Mouse (Mus musculus) T-helper 2 cell (primary cell): Measurements from ENCODE around the gene Idi2.
"Not testable (repeated sequence)": the region's sequence is repeated elsewhere in the genome, so short reads cannot be mapped to it uniquely, and the experiment has no call there.

Source experiments
- in situ Hi-C: fragments of 300-600 bp; cut with MboI, MseI; formaldehyde crosslinking; loops from one replicate; pipeline ENCODE4 v1.15.1; 2025; ENCODE audit warnings: high pct_unique_total_duplicates

Gene Idi2

DNA sequence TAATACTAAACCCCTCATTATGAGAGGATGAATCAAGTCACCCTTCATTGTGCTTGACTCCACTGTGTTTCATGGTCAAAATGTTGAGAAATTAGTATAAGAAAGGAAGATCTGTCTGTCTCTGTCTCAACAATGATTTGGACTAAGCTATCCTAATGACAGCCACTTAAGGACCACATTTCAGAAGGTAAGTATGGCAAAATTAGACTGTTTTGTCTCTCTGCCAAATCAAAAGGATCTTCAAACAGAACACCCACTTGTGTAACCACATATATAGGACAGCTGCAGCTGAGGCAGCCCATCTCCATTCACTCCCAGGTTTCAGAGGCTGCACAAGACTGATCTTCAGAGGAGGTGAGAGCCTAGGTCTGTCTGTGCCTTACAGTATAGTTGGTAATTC, at the start of gene Idi2:
Gene Idi2 (plus strand): TSS at position 301 of the 400 bp plus-strand sequence.
- in situ Hi-C loops, result not testable (repeated sequence)

- in situ Hi-C loops, result not testable (repeated sequence)
Observed at GRCm38 (mm10) chr13:8905986-8906385, 46.7 kb upstream of the Idi2 start.

DNA sequence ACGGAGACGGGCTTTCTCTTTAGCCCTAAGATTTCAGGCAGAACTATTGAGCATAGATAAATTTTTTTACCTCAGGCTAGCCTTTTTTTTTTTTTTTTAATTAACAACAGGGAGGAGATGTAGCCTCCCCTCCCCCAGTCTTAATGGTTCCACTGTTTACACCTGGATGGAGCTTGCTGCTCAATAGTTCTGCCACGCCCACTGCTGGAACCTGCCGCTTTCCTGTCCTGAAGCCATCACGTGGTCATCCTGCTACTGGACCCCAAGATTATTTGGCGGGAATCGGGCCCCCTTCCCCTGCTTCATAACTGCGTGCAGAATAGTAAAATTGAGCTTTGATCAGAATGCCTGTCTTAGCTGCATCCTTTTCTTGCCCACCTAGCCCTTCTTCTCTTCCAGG, 38.8 kb upstream of the Idi2 start:
- in situ Hi-C loops, result not testable (repeated sequence)

DNA sequence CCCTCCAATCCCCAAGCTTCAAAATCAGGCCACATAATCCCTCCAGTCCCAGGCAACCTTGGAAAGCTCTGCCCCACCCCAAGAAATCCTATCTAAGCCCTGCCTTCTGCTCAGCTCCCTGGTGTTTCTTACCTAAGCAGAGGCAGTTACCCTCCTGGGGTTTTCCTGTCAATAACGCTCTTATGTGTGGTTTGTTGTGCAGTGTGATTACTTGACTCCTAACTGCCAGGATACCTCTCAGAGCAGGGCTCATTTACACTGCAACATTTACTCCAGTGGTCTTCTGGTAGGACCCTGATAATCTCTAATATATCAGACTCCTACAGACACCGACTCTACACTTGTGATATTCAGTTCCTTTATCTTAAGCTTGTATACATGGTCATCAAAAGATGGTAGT, 19.2 kb upstream of the Idi2 start:
- in situ Hi-C loops, result no loop called here

GRCm38 (mm10) chr13:8937611-8938140, 15.0 kb upstream of the Idi2 start:
- in situ Hi-C loops, result not testable (repeated sequence)

DNA sequence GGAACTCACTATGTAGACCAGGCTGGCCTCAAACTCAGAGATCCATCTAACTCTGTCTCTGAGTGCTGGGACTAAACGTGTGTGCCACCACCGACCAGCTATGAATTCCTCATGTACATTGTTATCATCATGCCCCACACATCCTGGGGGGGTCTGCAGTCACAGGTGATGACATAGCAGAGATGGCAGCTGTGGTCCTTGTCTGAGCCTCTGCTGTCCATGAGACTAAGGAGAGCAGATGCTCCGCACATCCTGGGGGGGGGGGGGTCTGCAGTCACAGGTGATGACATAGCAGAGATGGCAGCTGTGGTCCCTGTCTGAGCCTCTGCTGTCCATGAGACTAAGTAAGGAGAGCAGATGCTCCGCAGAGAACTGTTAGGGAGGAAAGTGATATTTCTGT, 11.6 kb upstream of the Idi2 start:
- in situ Hi-C loops, result not testable (repeated sequence)

DNA sequence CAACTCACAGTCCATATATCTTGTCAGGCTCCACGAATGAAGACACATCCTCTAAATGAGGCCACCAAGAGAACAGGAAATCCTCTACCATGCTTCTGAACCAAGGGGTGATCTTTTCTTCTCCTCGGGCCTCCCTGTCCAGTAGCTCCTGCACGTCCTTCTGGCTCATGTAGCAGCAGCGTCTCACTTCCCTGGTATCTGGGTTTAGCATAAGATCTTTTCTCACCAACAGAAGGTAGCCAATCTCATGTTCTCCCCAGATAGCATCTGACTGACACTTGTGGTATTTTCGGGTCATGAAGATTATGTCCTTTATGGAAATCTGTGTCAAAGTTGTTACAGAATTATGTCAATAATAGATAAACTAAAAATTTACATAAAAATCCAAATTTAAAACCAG, 11.0 kb upstream of the Idi2 start:
- in situ Hi-C loops, result not testable (repeated sequence)

DNA sequence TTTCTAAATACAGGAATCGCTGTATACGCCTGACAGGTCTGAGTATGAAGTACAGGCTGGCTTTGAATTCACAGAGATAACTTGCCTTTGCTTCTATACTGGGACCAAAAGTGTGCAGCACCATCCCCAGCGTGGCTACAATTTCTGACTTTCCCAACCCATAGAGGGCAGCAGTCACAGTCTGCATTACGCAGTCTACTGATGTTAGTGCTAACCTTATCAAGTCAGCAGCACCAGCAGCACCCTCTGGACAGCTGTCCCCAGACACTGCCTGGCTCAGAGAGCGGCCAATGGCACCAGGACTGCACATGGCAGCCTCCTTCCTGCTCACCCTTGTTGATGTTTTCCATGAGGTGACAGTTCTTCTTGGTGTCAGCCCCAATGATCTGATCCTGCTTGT, 8.8 kb upstream of the Idi2 start:
- in situ Hi-C loops, result not testable (repeated sequence)

- in situ Hi-C loops, result not testable (repeated sequence)
Observed at GRCm38 (mm10) chr13:8948131-8948530, 4.5 kb upstream of the Idi2 start, which contains the start of gene Gm9745. Gene Gm9745 (minus strand): TSS chr13:8948231.

DNA sequence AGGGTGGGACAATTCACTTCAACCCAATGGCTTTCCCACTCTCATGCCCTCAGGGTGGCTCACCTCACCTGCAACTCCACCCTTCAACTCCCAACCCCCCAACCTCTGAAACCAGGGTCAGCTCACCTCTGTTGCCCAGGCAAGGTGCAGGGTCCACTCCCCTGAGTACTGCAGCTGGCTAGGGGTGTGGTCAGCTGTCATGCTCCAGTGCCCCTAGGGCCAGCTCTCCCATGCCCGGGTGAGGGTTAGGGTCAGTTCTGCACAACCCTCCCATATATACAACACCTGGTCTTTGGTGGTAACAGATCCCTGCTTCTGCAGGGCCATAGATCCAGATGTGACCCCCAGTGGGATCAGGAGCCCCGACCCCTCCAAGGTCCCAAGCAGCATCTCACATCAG, 2.5 kb downstream of the Idi2 start:
- in situ Hi-C loops, result not testable (repeated sequence)

GRCm38 (mm10) chr13:8956873-8957272, 4.2 kb downstream of the Idi2 start:
- in situ Hi-C loops, result not testable (repeated sequence)

DNA sequence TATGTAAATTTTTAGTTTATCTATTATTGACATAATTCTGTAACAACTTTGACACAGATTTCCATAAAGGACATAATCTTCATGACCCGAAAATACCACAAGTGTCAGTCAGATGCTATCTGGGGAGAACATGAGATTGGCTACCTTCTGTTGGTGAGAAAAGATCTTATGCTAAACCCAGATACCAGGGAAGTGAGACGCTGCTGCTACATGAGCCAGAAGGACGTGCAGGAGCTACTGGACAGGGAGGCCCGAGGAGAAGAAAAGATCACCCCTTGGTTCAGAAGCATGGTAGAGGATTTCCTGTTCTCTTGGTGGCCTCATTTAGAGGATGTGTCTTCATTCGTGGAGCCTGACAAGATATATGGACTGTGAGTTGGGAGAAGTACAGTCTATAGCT, 6.4 kb downstream of the Idi2 start:
- in situ Hi-C loops, result not testable (repeated sequence)

DNA sequence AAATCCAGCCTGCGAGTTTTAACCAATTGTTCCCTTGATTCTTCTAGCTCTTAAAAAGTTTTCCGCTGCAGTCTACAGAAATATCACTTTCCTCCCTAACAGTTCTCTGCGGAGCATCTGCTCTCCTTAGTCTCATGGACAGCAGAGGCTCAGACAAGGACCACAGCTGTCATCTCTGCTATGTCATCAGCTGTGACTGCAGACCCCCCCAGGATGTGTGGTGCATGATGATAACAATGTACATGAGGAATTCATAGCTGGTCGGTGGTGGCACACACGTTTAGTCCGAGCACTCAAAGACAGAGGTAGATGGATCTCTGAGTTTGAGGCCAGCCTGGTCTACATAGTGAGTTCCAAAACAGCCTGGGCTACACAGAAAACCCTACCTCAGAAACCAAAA, 6.9 kb downstream of the Idi2 start:
- in situ Hi-C loops, result not testable (repeated sequence)

- in situ Hi-C loops, result not testable (repeated sequence)
Observed at GRCm38 (mm10) chr13:8961128-8961888, 8.6 kb downstream of the Idi2 start.

DNA sequence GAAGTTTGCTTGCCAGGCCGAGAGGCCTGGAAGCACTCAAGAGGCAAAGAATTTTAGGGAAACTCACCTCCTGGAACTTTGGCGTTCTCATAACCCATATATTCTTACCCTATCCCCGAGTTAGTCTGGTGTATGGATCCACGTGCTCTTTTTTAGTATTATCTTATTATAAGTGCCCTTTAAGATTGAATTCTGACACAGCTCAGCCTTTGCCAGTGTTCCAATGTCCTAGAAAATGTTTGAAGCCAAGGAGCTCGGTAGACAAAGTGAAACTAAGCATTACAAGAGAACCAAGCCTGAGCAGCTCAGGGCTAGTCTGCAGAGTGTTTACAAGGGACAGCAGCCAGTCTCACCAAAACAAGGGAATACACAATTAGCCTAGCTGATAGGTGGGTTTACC, 9.6 kb downstream of the Idi2 start:
- in situ Hi-C loops, result not testable (repeated sequence)

DNA sequence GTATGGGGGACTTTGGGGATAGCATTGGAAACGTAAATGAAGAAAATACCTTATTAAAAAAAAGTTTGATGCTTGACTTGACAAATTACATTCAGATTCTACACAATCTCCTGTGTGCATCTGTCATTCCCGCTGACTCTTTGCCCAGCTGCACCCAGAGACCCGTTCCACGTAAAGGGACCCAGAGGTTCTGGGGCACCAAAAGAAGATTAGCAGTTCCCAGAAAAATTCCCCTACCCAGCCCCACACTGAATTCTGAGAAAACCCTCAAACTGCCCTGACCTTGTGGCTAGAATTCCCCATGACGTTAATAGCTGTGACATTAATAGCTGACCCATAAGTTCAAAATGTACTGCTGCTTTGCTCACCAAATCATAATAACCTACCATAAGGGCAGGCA, 12.6 kb downstream of the Idi2 start:
- in situ Hi-C loops, result no loop called here

- in situ Hi-C loops, result no loop called here
Observed at GRCm38 (mm10) chr13:8967742-8968141, 15.1 kb downstream of the Idi2 start.

- in situ Hi-C loops, result loop anchor here (10.0 kb wide), 1 partner anchor 128 kb away; no protein-coding TSS in a partner anchor
Observed at GRCm38 (mm10) chr13:8972369-8972768, 19.7 kb downstream of the Idi2 start.

DNA sequence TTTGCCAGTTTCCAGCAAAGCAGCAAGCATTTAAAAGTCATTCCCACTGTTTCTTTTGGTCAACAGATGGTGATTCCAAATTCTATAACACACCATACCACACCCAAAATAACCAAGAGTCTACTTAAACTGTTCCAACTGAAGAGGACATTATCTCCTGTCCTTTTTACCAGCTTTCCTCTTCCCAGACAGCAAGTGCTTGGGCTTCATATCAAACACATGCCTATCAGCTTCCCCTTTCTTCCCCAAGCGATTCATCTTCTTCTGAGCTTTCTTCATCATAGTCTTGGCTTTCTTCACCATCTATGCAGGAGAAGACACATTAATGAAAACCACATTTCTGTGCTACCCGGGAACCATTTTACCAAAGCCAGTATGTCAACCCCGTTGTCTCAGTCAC, 20.3 kb downstream of the Idi2 start:
- in situ Hi-C loops, result loop anchor here (10.0 kb wide), 1 partner anchor 128 kb away; no protein-coding TSS in a partner anchor

- in situ Hi-C loops, result loop anchor here (5.0 kb wide), 2 partner anchors 100 to 105 kb away; partner anchors contain the start of genes Idi1 and Larp4b
Observed at GRCm38 (mm10) chr13:8992231-8992630, 39.6 kb downstream of the Idi2 start.

GRCm38 (mm10) chr13:8995159-8995989, 42.7 kb downstream of the Idi2 start:
- in situ Hi-C loops, result no loop called here
